Mouse (Mus musculus) spleen, postnatal 14 days (tissue): ENCODE results near the gene Hbb-bh2.
"Not testable (repeated sequence)": the region's sequence is repeated elsewhere in the genome, so short reads cannot be mapped to it uniquely, and the experiment has no call there.

Experiments
- DNase-seq, 2 experiments: peaks; one replicate each; pipeline ENCODE4 v3.0.0; 2021 to 2022; ENCODE audit warnings: low spot score in 2 of 2

The Hbb-bh2 gene

DNA sequence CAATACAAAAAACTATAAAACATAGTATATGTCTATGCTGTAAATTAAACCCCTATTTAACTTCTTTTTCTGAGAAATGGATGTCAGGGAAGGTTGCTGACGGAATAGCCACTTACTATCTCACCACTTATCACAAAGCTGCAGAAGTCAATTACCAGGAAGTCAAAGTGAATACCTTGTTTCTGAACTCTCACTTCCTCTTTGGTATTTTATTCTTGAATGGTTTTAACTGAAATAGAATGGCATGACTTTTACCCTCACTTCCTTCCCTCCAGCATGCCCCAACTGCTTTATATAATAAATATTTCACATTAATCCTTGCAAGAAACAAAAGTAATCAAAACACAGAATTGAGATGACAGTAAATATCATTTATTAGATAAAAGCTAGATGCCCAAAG, 28.1 kb downstream of the Hbb-bh2 start:
- DNase-seq: no peak

DNA sequence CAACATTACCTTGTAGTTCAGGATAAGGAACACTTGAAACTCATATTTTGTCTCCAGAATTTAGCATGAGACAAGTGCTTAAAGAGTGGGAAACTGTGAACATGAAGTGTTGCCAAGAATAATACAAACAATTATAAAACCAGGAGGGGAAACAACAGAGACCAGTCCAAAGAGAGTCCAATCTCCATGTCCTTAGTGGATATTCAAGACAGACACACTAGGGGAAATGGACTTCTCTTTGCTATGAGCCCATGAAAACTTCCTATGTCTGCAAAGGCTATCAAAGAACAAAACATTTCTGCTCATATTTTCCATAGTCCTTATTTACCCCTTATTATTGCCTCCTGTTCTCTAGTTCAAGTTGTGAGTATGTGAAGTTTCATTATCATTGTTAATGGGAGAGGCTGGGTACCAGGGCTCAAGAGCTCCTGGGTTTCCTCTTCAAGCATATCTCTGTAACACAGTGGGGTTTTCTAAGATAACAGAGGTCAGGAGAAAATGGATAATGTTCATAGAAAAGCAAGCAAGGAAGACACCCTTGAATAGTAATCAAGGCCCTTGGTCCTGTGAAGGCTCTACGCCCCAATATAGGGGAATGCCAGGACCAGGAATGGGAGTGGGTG, 29.0 kb downstream of the Hbb-bh2 start:
- no peak for DNase-seq

DNA sequence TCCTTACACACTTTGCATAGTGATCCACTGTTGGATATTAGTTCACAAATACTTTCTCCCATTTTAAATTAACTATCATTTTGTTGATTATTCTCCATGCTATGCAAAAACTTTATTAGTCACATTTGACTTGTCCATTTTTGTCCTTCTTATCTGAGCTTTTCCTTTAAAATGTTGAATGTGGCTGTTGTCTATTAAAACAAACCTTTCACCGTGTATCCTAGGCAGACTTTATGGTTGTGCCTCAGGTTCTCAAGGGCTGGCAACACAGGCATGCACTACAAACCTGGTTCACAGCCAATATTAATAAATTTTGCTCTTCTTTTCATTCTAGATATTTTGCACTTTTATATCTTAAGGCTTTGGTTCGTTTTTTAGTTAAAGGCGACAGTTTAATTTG, 29.6 kb downstream of the Hbb-bh2 start:
- no peak for DNase-seq

DNA sequence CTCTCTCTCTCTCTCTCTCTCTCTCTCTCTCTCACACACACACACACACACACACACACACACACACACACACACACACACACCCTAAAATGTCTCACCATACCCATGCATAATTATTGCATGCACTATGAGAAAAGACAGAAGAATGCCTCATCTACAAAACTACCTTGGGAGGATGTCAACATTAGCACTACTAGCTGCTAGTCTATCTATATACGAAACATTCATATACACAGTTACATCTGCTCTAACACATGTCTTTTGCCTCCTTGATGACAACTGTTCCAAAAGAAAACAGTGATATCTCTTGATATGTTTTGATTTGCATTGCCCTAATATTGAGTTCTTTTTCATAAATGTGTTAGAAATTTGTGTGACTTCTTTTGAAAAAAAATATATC, 30.0 kb downstream of the Hbb-bh2 start:
- no peak for DNase-seq

DNA sequence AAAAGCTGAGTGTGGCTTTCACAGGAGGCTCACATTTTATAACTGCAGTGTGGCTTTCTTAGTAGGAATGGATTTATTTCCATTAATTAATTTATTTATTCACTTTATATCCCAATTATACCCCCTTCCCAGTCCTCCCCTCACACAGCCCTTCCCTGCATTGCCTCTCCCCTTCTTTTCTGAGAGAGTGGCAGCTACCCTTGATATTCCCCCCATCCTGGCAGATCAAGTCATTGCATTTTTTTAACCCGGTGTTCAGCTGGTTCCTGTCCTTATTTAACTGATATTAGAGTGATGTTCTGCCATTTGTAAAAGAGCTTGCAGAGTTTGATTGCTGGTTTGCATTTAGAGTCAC, 30.5 kb downstream of the Hbb-bh2 start:
- DNase-seq: no peak

DNA sequence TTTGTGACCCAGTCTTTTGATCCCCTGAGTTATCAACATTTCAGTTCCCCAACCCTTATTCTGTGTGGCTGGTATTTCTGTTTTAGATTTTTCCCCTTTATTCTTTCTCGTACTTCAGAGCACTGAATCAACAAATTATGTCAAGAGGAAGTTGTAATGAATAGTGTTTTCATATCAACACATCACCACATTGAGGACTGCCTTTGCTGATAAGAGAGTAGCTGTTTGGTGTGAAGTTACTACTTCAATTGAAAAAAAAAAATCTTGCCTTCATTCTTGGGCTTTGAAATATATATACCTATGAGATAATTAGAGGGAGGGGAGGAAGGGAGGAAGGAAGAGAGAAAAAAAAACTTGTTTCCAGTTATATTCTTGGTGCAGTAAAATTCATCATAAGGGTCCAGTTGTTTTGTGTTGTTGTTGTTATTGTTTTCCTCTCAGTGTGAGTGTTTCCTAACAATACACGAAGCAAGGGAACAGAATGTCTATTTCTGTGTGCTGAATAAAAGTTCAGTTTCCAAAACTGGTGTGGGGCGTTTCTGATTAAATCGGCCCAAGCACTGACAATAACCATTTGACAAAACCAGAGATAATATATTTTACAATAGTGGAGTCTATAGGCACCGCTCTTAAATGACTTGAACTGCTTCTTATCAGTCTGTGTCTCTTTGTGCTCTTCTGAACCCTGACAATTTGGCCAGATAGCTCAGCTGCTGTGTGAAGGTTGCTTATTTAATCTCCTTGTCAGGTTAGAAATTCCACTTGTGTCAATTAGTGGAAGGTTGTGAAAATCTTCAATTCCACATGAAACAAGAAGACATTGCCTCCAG, 31.1 kb downstream of the Hbb-bh2 start:
- DNase-seq: no peak

DNA sequence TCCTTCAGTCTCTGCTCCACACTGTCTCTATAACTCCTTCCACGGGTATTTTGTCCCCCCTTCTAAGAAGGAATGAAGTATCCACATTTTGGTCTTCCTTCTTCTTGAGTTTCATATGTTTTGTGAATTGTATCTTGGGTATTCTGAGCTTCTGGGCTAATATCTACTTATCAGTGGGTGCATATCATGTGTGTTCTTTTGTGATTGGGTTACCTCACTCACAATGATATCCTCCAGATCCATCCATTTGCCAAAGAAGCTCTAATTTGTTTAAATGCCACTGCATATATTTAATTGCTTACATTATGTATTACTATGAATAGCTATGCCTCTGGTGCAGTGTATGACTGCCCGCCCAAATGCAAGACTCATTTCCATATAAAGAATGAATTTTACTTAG, 32.2 kb downstream of the Hbb-bh2 start:
- not testable (repeated sequence) for DNase-seq

DNA sequence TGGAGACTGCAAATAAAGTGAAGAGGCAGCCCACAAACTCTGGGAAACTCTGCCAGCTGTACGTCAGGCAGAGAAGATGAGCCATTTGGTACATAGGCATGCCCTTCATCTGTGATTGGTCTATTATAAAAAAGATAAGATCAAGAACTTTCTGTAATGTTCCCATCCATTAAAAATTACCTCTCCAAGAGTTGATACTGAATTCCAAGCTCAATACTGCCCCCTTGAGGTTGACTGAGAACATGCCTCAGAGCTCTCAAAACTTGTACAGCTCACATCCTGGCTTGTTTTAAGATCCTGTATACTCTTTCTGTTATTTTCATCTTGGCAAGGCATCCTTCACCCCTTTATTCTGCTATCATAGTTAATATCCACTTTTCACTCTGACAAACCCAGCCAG, 33.5 kb downstream of the Hbb-bh2 start:
- no peak for DNase-seq

DNA sequence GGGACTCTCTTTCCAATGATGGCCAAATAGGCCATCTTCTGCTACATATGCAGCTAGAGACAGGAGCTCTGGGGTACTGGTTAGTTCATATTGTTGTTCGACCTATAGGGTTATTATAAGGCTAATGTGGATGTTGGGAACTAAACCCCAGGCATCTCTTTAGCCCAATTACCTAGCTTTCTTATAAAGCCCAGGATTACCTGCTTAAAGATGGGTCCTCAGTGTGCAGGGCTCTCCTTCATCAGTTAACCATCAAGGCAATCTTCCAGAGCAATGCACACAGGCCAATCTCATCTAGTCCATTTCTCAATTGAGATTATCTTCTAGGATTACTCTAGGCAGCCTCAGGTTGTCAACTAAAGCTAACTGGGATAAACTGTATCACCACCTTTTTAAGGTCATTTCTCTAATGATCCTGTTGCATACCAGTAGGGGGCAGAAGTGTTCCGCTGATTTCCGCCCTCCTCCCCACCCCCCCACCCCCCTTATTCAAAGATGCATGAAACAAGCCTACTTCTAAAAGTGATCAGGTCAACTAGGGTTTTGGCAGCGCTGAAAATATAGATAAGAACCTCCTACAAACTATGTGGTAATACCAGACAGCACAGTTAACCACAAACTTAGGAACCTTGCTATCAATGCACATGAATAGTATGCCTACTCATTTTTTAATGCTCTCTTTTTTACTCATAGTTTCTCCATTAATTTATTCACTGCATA, 47.5 kb downstream of the Hbb-bh2 start:
- DNase-seq: no peak

DNA sequence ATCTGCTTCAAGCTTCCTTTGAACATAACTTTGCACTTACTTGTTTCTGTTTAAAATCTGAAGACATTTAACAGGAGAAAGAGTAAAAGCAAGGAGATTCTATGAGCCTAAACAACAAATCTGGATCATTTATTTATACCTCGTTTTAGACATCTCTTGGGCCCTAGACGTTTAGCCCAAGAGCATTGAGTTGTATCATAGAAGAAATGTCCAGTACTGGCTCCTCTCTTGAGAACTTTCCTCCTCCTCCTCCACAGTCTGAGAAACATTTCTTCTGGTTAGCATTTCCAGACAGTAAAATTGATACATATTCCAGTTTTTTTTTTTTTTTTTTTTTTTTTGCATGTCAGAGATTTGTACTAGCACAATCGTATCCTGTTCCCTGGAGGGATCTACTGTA, 48.6 kb downstream of the Hbb-bh2 start, which contains the start of gene Olfr67:
Gene Olfr67, minus strand, starts transcription at position 101 of the 400 bp plus-strand sequence.
- DNase-seq: no peak
